Mouse (Mus musculus) lung, postnatal 0 days (tissue): ENCODE measurements around the gene Sobp. TPM values are rescaled to one million over a fixed set of nuclear protein-coding genes. Genes with fewer than 3 reads are reported as not detected.

ENCODE experiments used
- ATAC-seq: fragments of 200-750 bp; cut with Nextera tagmentation; 2 replicates; pipeline ENCODE4 v1.8.0; 2017; ENCODE audit warnings: moderate library complexity
- DNase-seq: peaks from one replicate; pipeline ENCODE4 v3.0.0-alpha.2; 2016; ENCODE audit warnings: low spot score
- H3K27ac ChIP-seq: fragments of 300-500 bp; sonication (generic); 2 replicates; pipeline ENCODE4 v1.5.1; 2014; ENCODE audit warnings: antibody characterized with exemption, mild to moderate bottlenecking, low read length, mixed read lengths
- H3K27me3 ChIP-seq: fragments of 300-500 bp; sonication (generic); replicated peaks from 2 replicates; pipeline ENCODE4 v1.6.1; 2014; ENCODE audit warnings: low read length, mixed read lengths; ENCODE audit not compliant: insufficient read depth
- H3K36me3 ChIP-seq: fragments of 300-500 bp; sonication (generic); 2 replicates; pipeline ENCODE4 v1.6.1; 2014; ENCODE audit warnings: low read length, mixed read lengths; ENCODE audit not compliant: insufficient read depth
- H3K4me1 ChIP-seq: fragments of 300-500 bp; sonication (generic); 2 replicates; pipeline ENCODE4 v1.6.1; 2014; ENCODE audit warnings: antibody characterized with exemption, low read depth, low read length, mixed read lengths; ENCODE audit not compliant: insufficient read depth
- H3K4me2 ChIP-seq: fragments of 300-500 bp; sonication (generic); replicated peaks from 2 replicates; pipeline ENCODE4 v1.6.1; 2014; ENCODE audit warnings: low read depth, mild to moderate bottlenecking, low read length, moderate library complexity, mixed read lengths
- H3K4me3 ChIP-seq: fragments of 300-500 bp; sonication (generic); 2 replicates; pipeline ENCODE4 v1.5.1; 2014; ENCODE audit warnings: low read depth, low read length
- H3K9ac ChIP-seq: fragments of 300-500 bp; sonication (generic); replicated peaks from 2 replicates; pipeline ENCODE4 v1.6.1; 2014; ENCODE audit warnings: low read depth, mild to moderate bottlenecking
- H3K9me3 ChIP-seq: fragments of 300-500 bp; sonication (generic); 2 replicates; pipeline ENCODE4 v1.6.1; 2016; ENCODE audit warnings: low read length, mixed read lengths
- CTCF ChIP-seq: IDR thresholded peaks from 2 replicates; pipeline ENCODE4 v1.5.1; 2016; ENCODE audit warnings: antibody characterized with exemption, mild to moderate bottlenecking
- EP300 ChIP-seq: IDR thresholded peaks from 2 replicates; pipeline ENCODE4 v1.6.1; 2016; ENCODE audit warnings: antibody characterized with exemption, mild to moderate bottlenecking, control low read depth
- WGBS: fragments of 180-500 bp; shearing (Covaris S2); extraction: QIAGEN DNeasy Blood & Tissue Kit; methylation state at CpG from one replicate; pipeline ENCODE4 v1.1.7; 2014; 5-methylcytosine and 5-hydroxymethylcytosine counted together
- polyA plus RNA-seq: library from polyadenylated mRNA; unstranded; fragments of >200 nt; fragmentation: Nextera tagmentation; extraction: Ambion mirVana; gene quantifications from 2 replicates; pipeline ENCODE4 v1.2.1, GENCODE M21; 2015

Gene Sobp
- polyA plus RNA-seq, 1 experiment from 2014 or later = 0.27 TPM

DNA sequence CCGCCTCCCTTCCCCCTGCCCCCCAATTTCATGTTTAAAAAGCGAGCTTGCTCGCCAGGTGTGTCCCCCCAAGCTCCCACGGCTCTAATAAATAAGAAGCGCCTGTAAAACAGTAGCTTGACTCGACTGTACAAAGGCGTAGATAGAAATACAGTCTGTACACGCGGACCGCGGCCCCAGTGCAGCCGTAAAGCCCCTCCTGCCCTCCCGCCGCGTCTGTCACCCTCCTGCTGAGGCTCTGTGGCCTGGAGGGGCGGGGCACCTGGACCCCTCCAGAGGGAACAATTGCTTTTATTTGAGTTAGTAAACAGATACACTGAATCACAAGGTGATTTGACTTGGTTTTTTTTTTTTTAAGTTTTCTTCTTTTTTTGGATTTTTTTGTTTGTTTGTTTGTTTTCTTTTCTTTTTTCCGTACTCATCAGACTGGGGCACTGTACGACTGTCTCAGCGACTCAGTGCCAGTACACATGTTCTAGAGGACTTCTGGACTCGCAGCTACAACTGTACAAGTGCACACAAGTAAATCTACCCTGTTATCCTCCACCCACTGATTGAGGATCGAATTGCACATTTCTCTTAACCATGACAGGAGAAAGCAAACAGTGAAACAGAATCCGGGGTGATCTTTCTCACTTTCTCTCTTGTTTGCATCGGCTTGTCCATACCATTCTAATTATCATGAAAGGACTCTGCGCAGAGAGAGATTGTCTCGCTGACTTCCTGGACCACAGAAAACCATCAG lies 171.4 kb downstream of the Sobp start:
- no peak for DNase-seq
- Histone ChIP-seq H3K4me3 (peak overlapping the region; percentile 48), H3K9me3 (no peaks in the 10 kb centered on the region), H3K36me3 (no peaks in the 10 kb centered on the region), H3K9ac (no peak overlapping the region; the same call in 1 of the 2 replicates), H3K4me2 (peak overlapping the region; percentile 80), H3K27ac (no peak overlapping the region), H3K4me1 (no peaks in the 10 kb centered on the region), H3K27me3 (no peaks in the 10 kb centered on the region)
- no peak for ATAC-seq
- WGBS = 3% methylated on average over 25 of the region's 25 CpGs
- TF ChIP-seq CTCF (no peak), EP300 (no peak)

DNA sequence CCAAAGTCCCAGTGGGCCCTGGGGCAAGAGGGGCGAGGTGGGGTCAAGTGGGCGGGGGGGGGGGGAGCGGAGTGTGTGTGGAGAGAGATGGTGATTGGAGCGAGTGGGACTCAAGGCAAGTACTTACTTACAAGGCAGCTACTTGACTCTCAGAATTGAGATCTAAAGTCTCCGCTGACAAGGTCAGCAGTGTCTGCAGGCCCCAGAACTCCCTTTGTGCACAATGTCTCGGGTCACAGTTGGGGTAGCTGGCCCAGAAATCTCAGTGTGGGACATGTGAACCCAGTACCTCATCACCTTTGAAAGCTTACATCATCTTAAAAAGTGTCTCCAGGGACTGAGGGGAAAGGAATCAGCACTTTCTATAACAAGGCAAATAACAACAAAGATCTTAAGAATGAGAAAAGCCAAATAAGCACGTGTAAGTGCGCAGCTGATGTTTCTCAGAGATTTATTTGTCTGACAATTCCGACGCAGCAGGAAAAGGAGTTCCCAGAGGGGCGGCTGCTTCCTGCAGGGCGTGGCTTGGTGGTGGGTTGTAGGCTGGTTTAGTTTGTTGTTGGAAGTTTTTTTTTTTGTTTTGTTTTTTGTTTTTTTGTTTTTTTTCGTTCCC lies 172.2 kb downstream of the Sobp start:
- 11% methylated on average over 12 of the region's 13 CpGs for WGBS
- ATAC-seq (peak; percentile 68), DNase-seq (peak; percentile 71)
- H3K4me1 ChIP-seq = no peaks in the 10 kb centered on the region
- no peaks in the 10 kb centered on the region for H3K9me3 ChIP-seq
- no peak overlapping the region for H3K27ac ChIP-seq
- H3K36me3 ChIP-seq = no peaks in the 10 kb centered on the region
- H3K4me2 ChIP-seq = peak overlapping the region; percentile 80
- TF ChIP-seq EP300 (no peak), CTCF (no peak)
- H3K9ac ChIP-seq = no peak overlapping the region; the same call in 1 of the 2 replicates
- no peaks in the 10 kb centered on the region for H3K27me3 ChIP-seq
- H3K4me3 ChIP-seq = peak overlapping the region; percentile 48

DNA sequence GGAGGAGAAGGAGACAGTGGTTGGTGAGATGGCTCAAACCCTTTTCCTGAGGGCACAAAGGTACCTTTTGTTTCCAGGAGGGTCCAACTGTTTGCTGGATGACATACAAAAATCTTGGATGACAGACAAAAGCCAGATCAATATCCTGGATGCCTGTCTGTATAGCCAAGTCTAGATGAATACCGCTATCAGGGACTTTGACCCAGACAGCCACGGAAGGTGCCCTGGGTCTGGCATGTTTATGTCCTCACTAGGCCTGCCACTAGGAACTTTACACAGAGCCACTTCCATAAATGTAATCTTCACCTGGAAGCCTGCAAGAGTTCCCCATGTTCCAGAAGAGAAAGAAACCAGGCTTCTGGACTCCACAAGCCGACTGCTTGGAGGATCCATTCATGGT lies 172.9 kb downstream of the Sobp start:
- H3K27me3 ChIP-seq = no peaks in the 10 kb centered on the region
- ATAC-seq = no peak

DNA sequence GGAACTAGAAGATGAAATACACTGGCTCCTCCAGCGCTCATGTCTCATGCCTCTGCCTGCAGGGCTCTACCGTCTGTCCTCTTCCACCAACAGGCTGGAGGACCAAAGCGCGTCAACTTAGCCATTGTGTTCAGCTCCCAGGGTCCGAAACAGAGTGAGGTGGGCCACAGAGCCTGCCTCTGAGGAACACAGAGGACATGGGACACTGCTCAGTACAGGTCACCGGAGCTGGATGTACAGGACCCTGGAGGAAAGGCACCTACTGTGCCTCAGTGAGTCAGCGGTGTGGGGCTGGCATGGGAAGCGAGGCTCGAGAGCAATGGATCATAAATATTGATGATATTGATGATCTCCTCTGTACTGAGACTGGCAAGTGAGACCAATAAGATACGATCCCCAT lies 175.0 kb downstream of the Sobp start:
- H3K27ac ChIP-seq = no peak overlapping the region
- TF ChIP-seq EP300 = no peak
- no peak for TF ChIP-seq CTCF

More for the DNA sequence above, 172.9 kb downstream of the Sobp start:
- Histone ChIP-seq H3K4me2 (no peak overlapping the region), H3K4me3 (no peak overlapping the region), H3K4me1 (no peaks in the 10 kb centered on the region), H3K27ac (no peak overlapping the region), H3K36me3 (no peaks in the 10 kb centered on the region), H3K9ac (no peak overlapping the region), H3K9me3 (no peaks in the 10 kb centered on the region)
- DNase-seq = no peak
- WGBS = 71% methylated on average over 3 of the region's 3 CpGs
- no peak for TF ChIP-seq EP300
- no peak for TF ChIP-seq CTCF

DNA sequence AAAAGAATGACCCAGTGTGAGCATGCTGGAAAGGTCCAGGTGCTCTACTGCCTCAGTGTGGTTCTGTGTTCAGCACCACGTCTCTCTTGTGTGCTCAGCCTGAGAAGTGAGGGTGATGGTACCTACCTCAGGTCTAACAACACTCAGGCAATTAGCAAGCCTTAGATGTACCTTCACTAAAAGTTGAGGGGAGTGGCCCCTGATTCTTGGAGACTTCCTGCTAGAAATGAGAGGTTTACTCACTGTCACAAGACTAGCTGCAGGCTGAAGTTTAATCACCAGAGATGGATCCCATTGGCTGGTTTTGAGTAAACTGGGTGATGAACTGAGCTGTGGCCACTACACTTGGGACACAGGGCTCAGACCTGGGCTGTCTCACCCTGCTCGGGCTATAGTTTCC lies 177.1 kb downstream of the Sobp start:
- Histone ChIP-seq H3K36me3 (no peaks in the 10 kb centered on the region), H3K4me2 (no peak overlapping the region), H3K27me3 (no peaks in the 10 kb centered on the region), H3K4me3 (no peak overlapping the region), H3K9me3 (no peaks in the 10 kb centered on the region), H3K27ac (no peak overlapping the region), H3K4me1 (no peaks in the 10 kb centered on the region), H3K9ac (no peak overlapping the region)
- ATAC-seq (no peak), DNase-seq (no peak)
- WGBS = 77% methylated on average over 2 of the region's 2 CpGs
- TF ChIP-seq CTCF (no peak), EP300 (no peak)

More for the DNA sequence above, 175.0 kb downstream of the Sobp start:
- Histone ChIP-seq H3K9ac (no peak overlapping the region), H3K4me1 (no peaks in the 10 kb centered on the region), H3K27me3 (no peaks in the 10 kb centered on the region), H3K4me2 (no peak overlapping the region), H3K4me3 (no peak overlapping the region), H3K36me3 (no peaks in the 10 kb centered on the region), H3K9me3 (no peaks in the 10 kb centered on the region)
- no peak for ATAC-seq
- WGBS = 96% methylated on average over 10 of the region's 10 CpGs
- no peak for DNase-seq

DNA sequence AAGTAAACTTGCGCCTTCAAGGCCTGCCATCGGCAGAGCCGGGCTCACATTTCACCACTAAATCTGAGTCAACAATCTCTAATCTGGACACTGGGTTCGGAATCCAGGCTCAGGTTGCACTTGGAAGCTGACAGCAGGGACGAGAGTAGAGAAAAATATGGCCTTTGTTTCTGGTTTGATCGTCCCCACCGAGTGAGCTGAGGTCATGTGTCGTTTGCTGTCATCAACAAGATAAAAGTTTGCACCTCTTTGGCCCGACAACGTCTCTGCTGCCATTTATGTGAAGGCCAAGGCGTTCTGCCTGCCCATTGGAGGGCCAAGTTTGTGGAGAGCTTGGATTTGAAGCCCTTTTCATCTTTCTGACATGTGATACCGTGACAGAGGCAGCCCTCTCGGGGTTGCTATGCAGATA lies 178.8 kb downstream of the Sobp start:
- H3K4me1 ChIP-seq = no peaks in the 10 kb centered on the region
- TF ChIP-seq EP300 (no peak), CTCF (no peak)
- H3K9ac ChIP-seq = no peak overlapping the region
- no peaks in the 10 kb centered on the region for H3K36me3 ChIP-seq
- no peak for ATAC-seq
- no peak overlapping the region for H3K27ac ChIP-seq
- H3K9me3 ChIP-seq = no peaks in the 10 kb centered on the region
- no peak overlapping the region for H3K4me3 ChIP-seq
- H3K4me2 ChIP-seq = no peak overlapping the region
- no peak for DNase-seq
- WGBS = 22% methylated on average over 13 of the region's 13 CpGs
- no peaks in the 10 kb centered on the region for H3K27me3 ChIP-seq
